Mouse (Mus musculus) urinary bladder, postnatal 36 days (tissue): ENCODE results near the gene Hist2h2bb.

Experiments
- DNase-seq, 2 experiments: peaks; one replicate each; pipeline ENCODE4 v3.0.0; 2022; ENCODE audit warnings: low spot score in 2 of 2, mixed read lengths in 1 of 2

Hist2h2bb gene

GRCm38 (mm10) chr3:96300706-96301529 lies 31.4 kb downstream of the Hist2h2bb start:
- DNase-seq: no peak

GRCm38 (mm10) chr3:96302076-96302475 lies 32.5 kb downstream of the Hist2h2bb start:
- no peak for DNase-seq

DNA sequence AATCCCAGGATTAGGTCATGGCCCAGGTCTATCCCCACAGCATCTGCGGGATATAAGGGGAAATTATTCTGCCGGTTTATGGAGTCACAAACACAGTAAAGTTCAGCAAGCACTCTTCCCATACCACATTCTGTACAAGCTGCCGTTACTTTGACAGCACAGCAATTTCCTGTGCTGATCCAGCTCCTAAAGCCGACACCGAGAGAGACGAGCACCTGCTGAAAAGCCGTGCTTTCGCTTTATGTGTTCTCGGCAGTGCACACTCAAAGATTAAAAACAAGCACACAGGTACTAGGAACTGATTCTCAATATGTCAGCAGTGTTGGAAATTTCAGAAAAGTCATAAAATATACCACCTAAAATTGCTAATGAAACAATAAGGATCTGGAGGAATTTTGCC lies 37.0 kb downstream of the Hist2h2bb start:
- DNase-seq: no peak

GRCm38 (mm10) chr3:96309441-96309840 lies 39.9 kb downstream of the Hist2h2bb start:
- DNase-seq: no peak

DNA sequence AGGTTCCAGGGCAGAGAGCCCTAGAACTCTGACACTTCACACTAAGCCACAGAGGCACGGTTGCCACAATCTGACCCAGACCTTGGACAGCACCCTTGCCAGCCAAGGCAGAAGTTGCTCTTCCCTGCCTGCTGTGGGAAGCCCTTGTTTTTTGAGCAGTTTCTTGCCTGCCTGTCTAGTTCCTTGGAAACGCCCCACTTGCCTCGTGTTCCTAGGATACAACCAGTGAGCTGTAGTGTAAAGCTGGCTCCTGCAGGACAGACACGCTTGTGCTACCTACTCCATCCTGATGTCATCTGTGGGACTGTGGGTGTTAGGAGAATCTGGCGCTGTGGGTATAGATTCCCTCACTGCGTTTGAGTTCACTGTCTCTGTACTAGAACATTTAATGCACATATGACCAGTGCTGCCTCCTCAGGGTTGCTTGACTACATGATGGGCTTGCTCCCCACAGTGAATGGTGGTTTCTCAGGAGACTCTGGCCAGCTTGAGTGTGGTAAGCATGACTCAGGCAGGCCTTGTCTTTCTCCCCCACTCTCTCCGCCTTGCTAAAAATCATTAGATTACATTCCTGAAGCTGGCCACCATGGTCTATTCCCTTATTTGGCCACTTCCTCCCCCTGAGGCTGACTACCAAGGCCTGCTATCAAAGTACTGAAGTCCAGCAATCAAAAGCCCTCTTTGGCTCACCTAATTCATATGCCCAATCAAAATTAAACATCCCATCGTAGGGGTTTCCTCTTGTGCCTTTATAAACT lies 43.0 kb downstream of the Hist2h2bb start:
- no peak for DNase-seq
